Mouse (Mus musculus): ENCODE results near the gene Htr3b. TPM values are rescaled to one million over a fixed set of nuclear protein-coding genes. Genes with fewer than 3 reads are reported as not detected.

Gene Htr3b
- polyA plus RNA-seq, 1 experiment from 2014 or later, result 0.36 TPM

Other genes starting within 250 kb of the Htr3b start
- 4.4 and 6.6 TPM in 2 replicates for gene Zbtb16, start 128.8 kb downstream of the Htr3b start, polyA plus RNA-seq (2014; fragmentation: Nextera tagmentation; extraction: Ambion mirVana)
- 0.77 and 1.4 TPM in 2 replicates for gene Htr3a, start 53.9 kb downstream of the Htr3b start, polyA plus RNA-seq (2014; fragmentation: Nextera tagmentation; extraction: Ambion mirVana)
- gene Usp28, start 20.4 kb upstream of the Htr3b start, polyA plus RNA-seq (2014; fragmentation: Nextera tagmentation; extraction: Ambion mirVana), result 34.5 and 37.3 TPM in 2 replicates
- 43.2 and 44.8 TPM in 2 replicates for gene Zw10, start 90.6 kb upstream of the Htr3b start, polyA plus RNA-seq (2014; fragmentation: Nextera tagmentation; extraction: Ambion mirVana)
- 5.0 and 5.5 TPM in 2 replicates for gene Tmprss5, start 116.3 kb upstream of the Htr3b start, polyA plus RNA-seq (2014; fragmentation: Nextera tagmentation; extraction: Ambion mirVana)